Mouse (Mus musculus): ENCODE measurements at regions not wholly inside any gene's neighbourhood (a gene's known extent, or its start where the extent isn't known, plus 50 kb on each side); places are given as distances from the start of the nearest gene placed in this dataset.

DNA sequence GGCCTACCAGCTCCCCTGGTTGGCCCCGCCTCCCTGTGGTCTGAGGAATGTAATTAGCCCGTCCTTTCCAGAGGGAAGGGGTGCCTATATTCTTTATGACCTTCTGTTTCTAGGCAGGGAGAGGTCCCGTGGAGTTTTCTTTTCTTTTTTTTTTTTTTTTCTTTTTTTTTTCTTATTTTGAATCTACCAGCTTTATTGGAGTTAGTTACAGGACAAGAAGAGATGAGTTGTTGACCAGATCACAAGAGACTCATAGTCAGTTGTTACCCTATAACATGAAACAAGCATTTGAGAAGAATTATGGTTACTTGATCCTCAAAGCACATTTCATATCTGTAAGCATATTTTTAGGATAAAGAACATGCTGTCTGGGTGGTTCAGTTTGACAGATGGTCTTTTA lies 429.8 kb downstream of the Ofcc1 start:
- TF ChIP-seq UBTF (IDR thresholded peaks at IDR 0.05; ENCODE audit: borderline replicate concordance, insufficient read depth, low read depth, low read length) (no peak), CTCF (IDR thresholded peaks at IDR 0.05 in 2 of 3, conservative IDR thresholded peaks at IDR 0.05 in 1 of 3; ENCODE audit: control insufficient read depth in 1 of 3, insufficient read depth in 1 of 3, low read depth in 2 of 3, low read length in 3 of 3, poor library complexity in 1 of 3, severe bottlenecking in 1 of 3) (no peak), ZC3H11A (IDR thresholded peaks at IDR 0.05; ENCODE audit: low read depth, low read length) (no peak), MAZ (IDR thresholded peaks at IDR 0.05; ENCODE audit: low read depth, low read length) (no peak), KAT2A (conservative IDR thresholded peaks at IDR 0.05; ENCODE audit: low read depth, low read length) (no peak), SIN3A (IDR thresholded peaks at IDR 0.05; ENCODE audit: low read length) (no peak), GATA1 (IDR thresholded peaks at IDR 0.05; ENCODE audit: low read depth, low read length) (no peak), ELF1 (IDR thresholded peaks at IDR 0.05; ENCODE audit: low read depth, low read length) (no peak), POLR2AphosphoS2 (IDR thresholded peaks at IDR 0.05; ENCODE audit: low read length) (no peak), SMC3 (IDR thresholded peaks at IDR 0.05; ENCODE audit: low read depth, low read length) (no peak), JUND (IDR thresholded peaks at IDR 0.05; ENCODE audit: low read depth, low read length) (no peak), USF1 (IDR thresholded peaks at IDR 0.05; ENCODE audit: low read depth, low read length) (no peak), HCFC1 (IDR thresholded peaks at IDR 0.05; ENCODE audit: low read depth, low read length) (no peak), MYC (IDR thresholded peaks at IDR 0.05; ENCODE audit: low read depth, low read length) (no peak), ZKSCAN1 (IDR thresholded peaks at IDR 0.05; ENCODE audit: low read depth, low read length) (no peak)
- H3K36me3 ChIP-seq (ENCODE audit: control insufficient read depth in 1 of 2, insufficient read depth in 2 of 2, low read length in 2 of 2): no peaks in the 10 kb centered on the region
- no peaks in the 10 kb centered on the region for H3K79me2 ChIP-seq (ENCODE audit: control insufficient read depth, insufficient read depth, low read length, poor library complexity)
- H3K9me3 ChIP-seq (replicated peaks; ENCODE audit: insufficient read depth, low read length): no peaks in the 10 kb centered on the region
- no peaks in the 10 kb centered on the region for H3K4me1 ChIP-seq (ENCODE audit: control insufficient read depth in 1 of 2, insufficient read depth in 2 of 2, low read length in 2 of 2)
- H3K9ac ChIP-seq (ENCODE audit: control insufficient read depth, low read depth, low read length, poor library complexity, severe bottlenecking): no peak overlapping the region
- H3K4me3 ChIP-seq (ENCODE audit: control insufficient read depth in 1 of 2, insufficient read depth in 1 of 2, low read depth in 2 of 2, low read length in 2 of 2): no peak overlapping the region
- no peaks in the 10 kb centered on the region for H3K27me3 ChIP-seq (ENCODE audit: control insufficient read depth in 1 of 2, insufficient read depth in 2 of 2, low read length in 2 of 2)
- H3K27ac ChIP-seq (ENCODE audit: control insufficient read depth, low read depth, low read length): no peak overlapping the region
- no peak for DNase-seq (ENCODE audit: low read depth, low spot score)

GRCm38 (mm10) chr13:39928573-39928972 lies 432.7 kb downstream of the Ofcc1 start:
- Histone ChIP-seq H3K4me1 (ENCODE audit: control insufficient read depth in 1 of 2, insufficient read depth in 2 of 2, low read length in 2 of 2) (no peaks in the 10 kb centered on the region), H3K9me3 (replicated peaks; ENCODE audit: insufficient read depth, low read length) (no peaks in the 10 kb centered on the region), H3K27ac (ENCODE audit: control insufficient read depth, low read depth, low read length) (no peak overlapping the region), H3K79me2 (ENCODE audit: control insufficient read depth, insufficient read depth, low read length, poor library complexity) (no peaks in the 10 kb centered on the region), H3K27me3 (ENCODE audit: control insufficient read depth in 1 of 2, insufficient read depth in 2 of 2, low read length in 2 of 2) (no peaks in the 10 kb centered on the region), H3K4me3 (ENCODE audit: control insufficient read depth in 1 of 2, insufficient read depth in 1 of 2, low read depth in 2 of 2, low read length in 2 of 2) (no peak overlapping the region), H3K9ac (ENCODE audit: control insufficient read depth, low read depth, low read length, poor library complexity, severe bottlenecking) (no peak overlapping the region), H3K36me3 (ENCODE audit: control insufficient read depth in 1 of 2, insufficient read depth in 2 of 2, low read length in 2 of 2) (no peaks in the 10 kb centered on the region)
- TF ChIP-seq POLR2AphosphoS5 (IDR thresholded peaks at IDR 0.05; ENCODE audit: borderline replicate concordance, low read depth, low read length) (no peak), MXI1 (IDR thresholded peaks at IDR 0.05; ENCODE audit: low read depth, low read length) (no peak), SMC3 (IDR thresholded peaks at IDR 0.05; ENCODE audit: low read depth, low read length) (no peak), USF1 (IDR thresholded peaks at IDR 0.05; ENCODE audit: low read depth, low read length) (no peak), MYB (IDR thresholded peaks at IDR 0.05; ENCODE audit: low read depth, low read length) (no peak), SIN3A (IDR thresholded peaks at IDR 0.05; ENCODE audit: low read length) (no peak), MAZ (IDR thresholded peaks at IDR 0.05; ENCODE audit: low read depth, low read length) (no peak), KAT2A (conservative IDR thresholded peaks at IDR 0.05; ENCODE audit: low read depth, low read length) (no peak), MAFK (IDR thresholded peaks at IDR 0.05; ENCODE audit: borderline replicate concordance, low read depth, low read length) (no peak), POLR2A (IDR thresholded peaks at IDR 0.05; ENCODE audit: control insufficient read depth in 1 of 2, insufficient read depth in 1 of 2, low read depth in 1 of 2, low read length in 2 of 2, poor library complexity in 1 of 2) (no peak), ELF1 (IDR thresholded peaks at IDR 0.05; ENCODE audit: low read depth, low read length) (no peak), USF2 (IDR thresholded peaks at IDR 0.05; ENCODE audit: borderline replicate concordance in 1 of 2, insufficient read depth in 1 of 2, low read depth in 1 of 2, low read length in 2 of 2) (no peak), ZC3H11A (IDR thresholded peaks at IDR 0.05; ENCODE audit: low read depth, low read length) (no peak), ZNF384 (IDR thresholded peaks at IDR 0.05; ENCODE audit: low read depth, low read length) (no peak), RCOR1 (IDR thresholded peaks at IDR 0.05; ENCODE audit: low read depth, low read length) (no peak), GABPA (IDR thresholded peaks at IDR 0.05; ENCODE audit: low read depth, low read length) (no peak)
- no peak for DNase-seq (ENCODE audit: low read depth, low spot score)

Measured in MEL (cell line).